Mouse (Mus musculus) ES-E14 (cell line): ENCODE measurements at regions not wholly inside any gene's neighbourhood (a gene's known extent, or its start where the extent isn't known, plus 50 kb on each side); places are given as distances from the start of the nearest gene placed in this dataset.

Source experiments
- CHD2 ChIP-seq: IDR thresholded peaks from 2 replicates; pipeline ENCODE4 v1.6.1; 2014; ENCODE audit warnings: mild to moderate bottlenecking, low read depth, low read length, inconsistent platforms
- MAFK ChIP-seq: IDR thresholded peaks from 2 replicates; pipeline ENCODE4 v1.6.1; 2014; ENCODE audit warnings: mild to moderate bottlenecking, low read depth, low read length, inconsistent platforms; ENCODE audit not compliant: insufficient read depth
- ZNF384 ChIP-seq: IDR thresholded peaks from 2 replicates; pipeline ENCODE4 v1.6.1; 2012; ENCODE audit warnings: low read depth, low read length, inconsistent platforms

- no peak for TF ChIP-seq MAFK
- TF ChIP-seq ZNF384: no peak
- no peak for TF ChIP-seq CHD2
Observed at GRCm38 (mm10) chr14:102511691-102512383, 470.6 kb downstream of the Kctd12 start.
